Mouse (Mus musculus) cerebellum, postnatal 14 days (tissue): ENCODE measurements at regions not wholly inside any gene's neighbourhood (a gene's known extent, or its start where the extent isn't known, plus 50 kb on each side); places are given as distances from the start of the nearest gene placed in this dataset.

ENCODE experiments used
- DNase-seq, 2 experiments: peaks; one replicate each; pipeline ENCODE4 v3.0.0; 2021; ENCODE audit warnings: mixed read lengths in 2 of 2

DNA sequence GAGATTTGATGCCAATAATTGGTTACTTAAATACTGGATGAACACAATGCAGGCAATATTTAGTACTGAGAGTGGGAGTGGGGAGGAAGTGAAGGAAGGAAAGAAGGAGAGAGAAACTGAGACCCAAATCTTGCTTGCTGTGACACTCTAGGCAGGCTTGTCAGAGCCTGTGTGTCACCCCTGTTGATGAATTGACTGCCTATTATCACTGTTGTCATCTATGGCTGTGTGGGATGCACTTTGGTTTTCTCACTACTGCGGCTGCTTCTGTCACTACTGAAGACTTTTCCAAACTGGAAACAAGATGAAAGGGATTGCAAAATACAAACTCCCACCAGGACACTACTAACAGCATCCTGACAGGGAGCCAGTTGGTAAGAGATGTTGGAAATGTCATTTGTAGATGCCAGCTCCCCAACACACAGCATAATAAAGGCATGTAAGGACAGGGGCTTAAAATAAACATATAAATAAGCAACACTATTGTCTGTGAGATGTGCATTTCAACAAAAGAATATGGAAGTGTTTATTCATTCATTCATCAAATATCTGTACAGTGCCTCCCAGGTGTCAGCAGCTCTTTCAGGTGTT lies 207.0 kb upstream of the Ufl1 start:
- DNase-seq: no peak

DNA sequence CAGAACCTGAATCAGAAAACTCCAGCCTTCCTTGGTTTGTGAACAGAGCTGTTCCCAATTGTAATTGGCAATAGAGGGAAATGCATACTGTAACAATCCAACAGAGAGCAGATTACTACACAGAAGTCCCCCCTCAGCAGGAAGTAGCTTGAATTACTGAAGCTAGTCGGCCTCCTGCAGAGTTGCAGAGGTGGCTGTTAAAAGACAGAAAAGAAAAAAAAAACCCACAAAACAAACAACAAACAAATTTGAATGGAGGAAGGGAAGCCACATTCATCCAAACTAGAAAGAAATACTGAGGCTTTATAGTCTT lies 202.0 kb upstream of the Ufl1 start:
- DNase-seq: no peak

DNA sequence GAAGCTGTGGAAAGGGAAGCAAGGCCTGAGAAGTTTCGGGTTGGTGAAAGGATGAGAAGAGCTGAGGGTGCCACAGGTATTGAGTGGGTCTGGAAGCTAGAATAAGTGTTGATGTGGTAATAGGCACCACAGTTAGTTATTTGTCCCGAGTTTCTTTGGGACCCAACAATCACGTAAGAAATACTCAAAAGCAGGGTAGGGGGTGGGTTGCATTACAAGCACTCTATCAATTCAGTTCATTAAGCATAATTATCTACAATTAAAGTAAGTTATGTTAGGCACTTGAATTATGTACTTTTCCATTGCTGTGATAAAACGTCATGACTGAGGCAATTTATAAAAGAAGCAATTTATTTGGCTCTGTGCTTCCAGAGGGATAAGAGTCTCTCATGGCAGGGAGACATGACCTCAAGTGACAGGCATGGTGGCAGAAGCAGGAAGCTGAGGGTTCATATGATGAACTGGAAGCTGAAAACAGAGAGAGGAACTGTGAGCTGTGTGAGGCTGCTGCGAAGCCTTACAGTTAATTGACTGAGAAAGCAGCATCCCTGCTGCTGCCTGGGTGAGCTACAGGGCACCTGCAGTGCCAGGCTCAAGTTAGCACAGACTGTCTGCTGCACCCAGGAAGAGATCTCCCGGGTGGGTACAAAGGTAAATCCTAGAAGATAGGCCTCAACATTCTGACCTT lies 201.5 kb upstream of the Ufl1 start:
- peak in 1 of 2 experiments; percentile 5 for DNase-seq

DNA sequence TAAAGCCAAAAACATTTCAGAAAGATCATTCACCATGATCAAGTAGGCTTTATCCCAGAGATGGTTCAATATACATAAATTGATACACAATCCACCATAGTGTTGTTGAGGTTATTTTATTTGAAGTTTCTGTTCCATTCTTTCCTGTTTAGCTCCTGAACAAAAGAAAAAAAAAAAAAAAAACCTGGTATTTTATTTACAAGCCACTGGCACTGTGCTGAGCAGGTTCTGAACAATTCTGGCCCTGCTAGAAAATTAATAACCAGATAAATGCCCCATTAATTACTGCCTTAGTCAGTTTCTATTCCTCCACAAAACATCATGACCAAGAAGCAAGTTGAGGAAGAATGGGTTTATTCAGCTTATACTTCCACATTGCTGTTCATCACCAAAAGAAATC lies 191.4 kb upstream of the Ufl1 start:
- DNase-seq: no peak

DNA sequence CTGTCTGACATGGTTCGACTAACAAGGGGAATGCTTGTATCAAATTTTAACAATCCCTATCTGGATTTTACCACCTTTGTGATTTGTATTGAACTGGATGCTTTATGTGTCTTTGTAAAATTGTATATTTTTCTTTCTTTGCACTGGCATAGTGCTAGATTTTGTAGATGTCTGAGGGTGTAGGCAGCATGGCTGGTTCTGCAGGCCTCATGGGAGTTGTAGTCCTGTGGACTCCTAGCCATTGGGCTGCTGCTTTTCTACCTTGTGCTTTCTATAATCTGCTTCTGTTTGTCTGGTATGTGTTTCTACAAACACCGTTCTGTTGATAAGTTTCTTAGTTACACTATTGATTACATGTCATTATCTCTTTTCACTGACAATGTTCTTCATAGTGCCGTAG lies 184.9 kb upstream of the Ufl1 start:
- DNase-seq: no peak

DNA sequence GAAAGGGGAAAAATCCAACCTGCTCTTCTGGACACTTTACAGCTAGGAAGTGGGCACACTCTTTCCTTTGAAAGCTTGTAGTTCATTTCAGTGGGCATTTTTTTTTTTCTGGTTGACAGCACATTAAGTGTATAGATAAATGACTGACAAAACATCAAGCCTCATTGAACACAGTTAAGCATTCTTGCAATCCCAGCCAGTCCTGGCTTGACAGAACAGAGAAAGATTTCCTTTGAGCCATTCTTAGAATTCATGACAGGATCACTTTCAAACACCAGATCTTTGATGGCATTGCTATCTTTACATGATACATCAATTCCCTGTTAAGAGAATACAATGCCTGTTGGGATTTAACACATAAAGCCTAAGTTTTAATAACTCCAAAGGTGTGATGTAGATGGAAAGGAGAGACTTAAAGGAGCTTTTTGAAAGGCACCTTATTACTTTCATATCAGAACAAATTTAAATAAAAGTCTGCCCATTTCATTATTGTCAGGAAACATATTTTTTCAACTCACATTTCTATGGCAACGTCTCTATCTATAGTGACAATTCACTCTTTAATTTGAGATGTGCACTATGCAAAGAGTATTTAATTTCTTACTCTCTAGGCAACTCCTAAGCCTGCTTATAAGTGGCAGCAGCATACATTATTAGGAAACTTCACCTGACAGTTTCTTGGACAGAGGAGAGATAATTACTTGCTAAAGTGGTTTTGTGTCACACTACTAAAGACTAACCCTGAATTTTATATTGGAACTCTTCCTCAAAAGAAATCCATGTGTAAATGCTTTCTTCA lies 183.4 kb upstream of the Ufl1 start:
- DNase-seq: no peak

DNA sequence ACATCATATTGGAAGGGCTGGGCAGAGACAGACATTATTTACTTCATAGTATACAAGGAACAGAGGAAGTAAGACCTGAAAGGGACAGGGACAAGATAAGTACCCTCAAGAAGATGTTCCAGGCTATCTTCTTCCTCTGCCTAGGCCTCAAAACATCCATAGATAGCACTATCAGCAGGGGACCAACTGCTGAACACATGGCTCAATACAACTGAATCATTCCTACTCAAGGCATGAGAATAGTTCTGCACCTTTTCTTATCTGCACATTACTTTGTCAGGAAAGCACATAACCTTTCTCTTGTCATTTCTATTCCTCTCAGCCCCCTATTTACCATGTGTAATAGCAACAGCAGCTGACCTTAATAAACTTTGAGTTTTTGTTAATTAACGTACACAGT lies 182.4 kb upstream of the Ufl1 start:
- DNase-seq: no peak

DNA sequence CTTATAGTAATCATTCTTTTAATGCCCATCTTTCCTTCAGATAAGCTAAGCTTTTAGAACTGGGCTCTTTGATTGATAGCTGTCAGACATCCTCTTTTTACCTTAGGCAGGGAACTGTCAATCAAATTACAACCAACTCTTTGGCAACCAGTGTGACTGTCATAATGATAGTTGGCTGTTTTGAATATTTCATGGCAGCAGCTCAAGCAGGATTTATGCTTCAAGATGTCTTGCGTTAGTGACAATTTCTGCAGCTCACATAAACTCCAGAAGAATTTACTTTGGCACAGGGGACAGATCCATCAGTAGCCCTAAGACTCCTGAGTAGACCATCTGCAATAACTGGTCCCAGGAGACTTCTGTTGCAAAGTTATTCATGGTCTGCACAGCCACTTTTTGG lies 178.5 kb upstream of the Ufl1 start:
- DNase-seq: no peak

DNA sequence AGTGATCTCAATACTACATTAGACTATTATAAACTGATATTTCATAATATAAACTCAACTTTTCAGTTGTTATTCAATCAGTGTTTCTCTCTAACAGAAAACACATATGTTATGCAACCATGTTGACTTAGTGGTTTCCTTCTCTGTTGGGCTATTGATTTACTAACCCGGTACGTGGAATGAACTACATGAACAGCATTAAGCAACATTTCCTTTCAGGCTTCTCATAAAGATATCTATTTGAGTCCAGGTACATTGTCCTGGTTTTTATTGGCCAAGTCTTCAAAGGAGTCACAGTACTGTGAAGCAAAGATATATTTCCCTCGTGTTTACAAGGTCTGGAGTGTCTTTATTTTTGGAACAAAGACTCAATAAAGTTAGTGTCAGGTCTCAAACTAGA lies 173.1 kb upstream of the Ufl1 start:
- no peak for DNase-seq

DNA sequence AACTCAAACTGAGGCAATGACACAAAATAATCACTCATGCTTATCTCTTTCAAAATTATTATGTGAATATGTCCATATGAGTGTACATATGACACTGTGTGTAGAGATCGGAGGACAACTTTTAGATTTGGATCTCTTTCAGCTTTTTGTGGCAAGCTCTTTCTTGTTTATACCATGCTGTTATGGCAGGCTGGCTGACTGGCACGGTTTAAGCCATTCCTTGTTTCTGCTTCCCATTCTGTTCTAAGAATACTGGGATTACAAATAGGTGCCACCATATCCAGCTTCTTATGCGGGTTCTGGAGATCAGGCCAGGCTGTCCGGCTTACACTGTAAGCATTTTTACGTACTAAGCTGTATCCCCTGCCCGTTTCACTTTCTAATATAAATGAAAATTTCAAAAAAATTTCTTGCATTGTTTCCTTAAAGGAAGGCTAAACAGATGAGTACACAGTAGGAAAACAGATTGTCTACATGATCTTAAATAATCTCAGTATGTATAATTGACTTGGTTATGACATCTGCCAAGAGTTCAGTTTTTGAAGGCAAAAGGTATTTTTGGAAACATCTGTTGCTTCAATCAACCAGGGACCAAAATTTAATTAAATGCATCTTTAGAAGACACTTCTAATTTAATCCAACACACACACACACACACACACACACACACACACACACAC lies 171.6 kb upstream of the Ufl1 start:
- peak; percentile 11 for DNase-seq

DNA sequence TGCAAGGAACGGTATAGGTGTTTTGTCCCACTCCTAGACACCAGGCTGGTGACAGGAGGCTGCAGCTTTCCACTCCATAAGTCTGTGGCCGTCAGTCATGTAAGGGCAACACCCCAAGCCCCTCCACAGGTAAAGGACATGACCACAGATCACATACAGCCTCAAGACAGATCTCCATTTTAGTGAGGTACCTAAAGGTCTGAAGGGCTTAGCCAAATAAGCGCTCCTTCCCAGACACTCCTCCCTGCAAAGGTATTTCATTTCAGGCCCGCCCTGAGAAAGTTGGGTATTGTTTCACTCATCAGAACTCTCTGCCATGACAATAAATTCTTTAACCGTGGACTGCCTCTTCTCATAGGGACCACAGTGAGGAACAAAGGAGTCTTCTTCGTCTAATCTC lies 170.2 kb upstream of the Ufl1 start:
- no peak for DNase-seq

DNA sequence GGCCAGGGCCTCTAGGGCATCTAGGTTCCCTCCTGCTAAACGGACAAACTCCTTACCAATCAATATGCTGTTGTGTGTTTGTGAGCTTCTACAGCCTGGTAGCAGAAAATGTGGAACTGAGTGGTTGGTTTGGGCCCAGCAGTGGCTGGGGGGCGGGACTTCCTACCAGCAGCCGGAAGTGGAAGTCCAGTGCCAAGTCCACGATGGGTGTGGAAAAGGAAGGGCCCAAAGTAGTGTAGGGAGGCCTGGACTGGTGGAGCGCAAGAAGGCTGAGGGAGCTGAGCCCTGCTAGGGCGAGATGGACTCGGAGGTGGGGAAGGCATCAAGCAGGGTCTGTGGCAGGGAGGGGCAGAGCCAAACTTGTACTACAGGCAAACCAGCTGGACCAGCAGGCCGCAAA lies 150.6 kb upstream of the Ufl1 start:
- DNase-seq: no peak

DNA sequence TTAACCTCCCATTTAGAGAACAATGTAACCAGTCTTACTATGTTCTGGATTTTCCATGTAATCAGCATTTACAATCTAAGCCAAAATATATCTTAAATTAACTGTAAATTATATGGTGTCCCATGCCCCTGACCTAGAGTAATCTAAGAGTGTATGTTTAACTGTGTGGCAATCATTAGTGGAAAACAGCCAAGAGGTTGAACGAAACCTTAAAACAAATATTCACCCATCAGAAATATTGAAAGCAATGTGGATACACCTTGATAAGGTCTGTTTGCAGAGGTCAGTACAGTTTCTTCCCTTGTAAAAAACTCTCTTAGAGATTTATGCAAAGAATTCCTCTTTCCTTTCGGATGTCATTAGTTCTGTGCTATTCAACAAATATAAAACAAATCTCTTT lies 134.7 kb upstream of the Ufl1 start:
- DNase-seq: no peak

DNA sequence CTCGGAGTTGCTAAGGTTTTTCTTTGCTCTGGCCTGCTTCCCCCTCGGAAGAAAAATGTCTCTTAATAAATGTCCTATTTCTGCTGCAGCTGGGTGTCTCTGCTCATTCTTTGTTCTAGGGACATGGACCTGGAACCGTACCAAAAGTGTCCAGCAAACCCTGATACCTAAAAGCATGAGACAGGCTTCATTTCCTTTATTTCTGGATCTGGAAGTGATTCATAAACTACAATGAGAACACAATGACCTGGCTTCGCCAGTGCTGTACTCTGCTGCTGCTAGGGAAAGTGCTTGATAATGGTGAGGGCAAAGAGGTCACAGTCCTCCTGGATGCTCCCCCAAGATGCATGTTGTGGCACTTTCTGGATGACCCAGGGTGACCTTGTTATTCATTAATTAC lies 128.8 kb upstream of the Ufl1 start:
- no peak for DNase-seq

DNA sequence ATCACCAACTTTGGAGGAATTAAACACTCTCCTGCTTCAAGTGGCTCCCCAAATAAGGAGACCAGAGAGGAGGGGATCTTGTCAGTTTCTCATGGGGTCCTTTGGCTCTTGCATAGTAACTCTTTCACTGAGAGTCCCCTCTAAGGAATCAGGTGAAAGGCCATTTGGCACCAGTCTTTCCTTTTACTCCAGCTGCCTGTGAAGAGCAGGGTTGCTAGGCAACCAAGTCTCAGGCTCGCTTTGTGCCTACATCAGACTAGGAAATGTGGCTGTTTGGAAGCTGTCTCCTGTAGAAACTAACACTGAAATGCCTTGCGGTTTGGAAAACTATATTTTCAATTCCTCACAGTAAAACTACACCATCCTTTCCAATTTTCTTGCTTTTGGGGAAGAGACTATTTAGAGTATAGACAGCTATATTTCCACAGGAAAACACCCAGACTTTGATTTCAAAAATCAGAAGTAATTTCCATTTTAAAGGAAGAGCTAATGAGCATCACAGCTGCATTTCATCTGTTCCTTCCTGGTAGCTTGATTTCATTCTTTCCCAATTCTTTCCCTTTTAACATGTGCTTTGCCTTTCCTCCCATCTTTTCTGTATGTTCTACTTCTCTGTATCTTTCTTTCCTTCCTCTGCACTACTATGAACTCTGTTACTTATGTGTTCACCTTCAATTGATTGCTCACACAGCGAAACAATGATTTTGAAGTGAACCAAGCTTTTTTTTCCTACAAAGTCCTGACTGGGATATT lies 127.3 kb upstream of the Ufl1 start:
- peak; percentile 5 to 28 for DNase-seq

DNA sequence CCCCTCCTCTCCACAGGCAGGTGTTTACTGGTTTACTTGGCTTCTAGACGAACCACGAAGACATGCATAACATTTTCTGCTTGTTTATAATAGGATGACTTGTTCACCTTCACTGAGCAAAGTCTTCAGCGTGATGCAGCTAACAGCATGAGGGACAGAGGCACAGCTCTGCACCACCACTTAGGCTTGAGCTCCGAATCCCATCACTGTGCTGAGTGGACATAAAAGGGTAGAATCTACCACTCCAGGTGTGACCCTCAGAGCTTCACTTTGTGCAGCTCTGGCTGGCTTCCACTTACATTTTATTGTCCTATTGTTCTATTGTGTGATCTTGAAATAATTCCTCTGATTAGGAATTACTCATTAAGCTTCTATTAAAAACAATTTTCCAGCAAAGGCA lies 126.2 kb upstream of the Ufl1 start:
- DNase-seq: no peak

DNA sequence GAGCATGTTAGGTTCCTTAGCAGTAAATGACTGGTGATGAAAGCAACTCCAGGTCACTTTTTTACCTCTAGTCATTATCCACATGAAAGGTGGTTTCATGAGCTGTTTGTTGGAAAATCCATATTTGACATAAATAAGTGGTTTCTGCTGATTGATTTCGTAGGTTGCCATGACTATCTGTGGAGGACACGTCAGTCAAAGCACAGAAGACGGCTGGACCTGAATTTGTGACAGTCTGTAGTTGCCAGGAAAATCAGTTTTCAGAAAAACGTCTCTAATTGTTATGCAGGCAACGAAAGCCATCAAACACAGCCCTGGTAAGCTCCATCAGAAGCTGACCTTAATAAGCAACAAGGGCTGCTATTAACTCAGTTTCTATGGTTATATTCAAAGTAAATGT lies 107.9 kb upstream of the Ufl1 start:
- DNase-seq: no peak

DNA sequence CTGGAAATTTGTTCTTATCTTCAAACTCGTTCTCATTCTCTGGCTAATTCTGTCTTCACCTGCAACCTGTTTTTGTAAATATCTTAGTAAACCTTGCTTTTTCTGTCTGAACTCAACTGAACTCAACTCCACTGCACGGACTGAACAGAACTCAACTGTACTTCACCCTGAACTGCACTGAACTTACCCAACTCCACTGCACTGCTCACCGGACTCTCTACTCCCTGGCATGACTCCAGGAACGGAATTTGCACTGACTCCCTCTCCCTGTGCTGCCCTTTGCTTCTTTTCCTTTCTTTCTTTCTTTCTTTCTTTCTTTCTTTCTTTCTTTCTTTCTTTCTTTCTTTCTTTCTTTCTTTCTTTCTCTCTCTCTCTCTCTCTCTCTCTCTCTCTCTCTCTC lies 90.4 kb upstream of the Ufl1 start:
- DNase-seq: no peak

DNA sequence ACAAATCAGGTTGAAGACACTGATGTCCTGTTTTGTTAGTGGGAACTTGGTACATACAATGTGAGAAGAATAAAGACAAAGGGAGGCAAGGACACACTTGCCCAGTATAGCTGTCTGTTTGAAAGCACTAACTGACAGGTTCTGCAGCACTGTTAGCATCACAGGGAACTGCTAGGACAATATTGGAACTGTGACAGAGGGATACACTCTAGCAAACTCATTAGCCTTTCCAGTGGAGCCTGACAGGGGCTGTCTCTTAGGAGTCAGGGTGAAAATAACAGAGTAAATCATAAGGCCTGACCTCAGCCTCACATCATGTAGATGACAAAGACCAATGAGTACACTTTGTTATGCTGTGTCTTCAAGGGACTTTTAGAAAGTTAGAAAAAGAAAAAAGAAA lies 82.8 kb upstream of the Ufl1 start:
- no peak for DNase-seq

DNA sequence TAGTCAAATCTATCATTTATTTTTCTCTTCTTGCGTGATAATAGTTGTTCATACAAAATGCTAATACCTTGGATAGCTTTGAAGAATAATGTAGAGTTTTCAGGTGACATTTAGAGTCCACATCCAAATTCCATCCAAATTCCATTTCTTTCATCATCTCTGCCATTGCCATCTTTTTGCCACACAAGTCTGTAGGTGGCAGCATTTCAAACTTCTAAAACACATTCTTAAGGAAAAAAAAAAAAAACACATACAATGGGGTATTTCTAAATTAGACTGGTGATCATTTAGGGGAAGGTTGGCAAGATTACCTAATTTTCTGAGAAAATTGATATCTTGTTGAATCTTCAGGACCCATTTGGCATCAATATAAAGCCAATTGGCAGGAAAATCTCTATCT lies 56.0 kb upstream of the Ufl1 start:
- DNase-seq: peak in 1 of 2 experiments; percentile 11
